Mouse (Mus musculus) limb, embryonic 12.5 days (tissue): Measurements from ENCODE around the gene Tamm41. TPM values are rescaled to one million over a fixed set of nuclear protein-coding genes. Genes with fewer than 3 reads are reported as not detected.

ENCODE experiments used
- ATAC-seq: fragments of 200-750 bp; cut with Nextera tagmentation; 2 replicates; pipeline ENCODE4 v1.8.0; 2017; ENCODE audit warnings: low read depth, moderate TSS enrichment; ENCODE audit not compliant: insufficient number of reproducible peaks, insufficient read depth, low FRiP score, low TSS enrichment
- H3K27ac ChIP-seq: fragments of 300-500 bp; sonication (generic); 2 replicates; pipeline ENCODE4 v1.5.1; 2016; ENCODE audit warnings: mild to moderate bottlenecking, moderate library complexity
- H3K27me3 ChIP-seq: fragments of 300-500 bp; sonication (generic); 2 replicates; pipeline ENCODE4 v1.6.1; 2016; ENCODE audit warnings: mild to moderate bottlenecking, moderate library complexity
- H3K36me3 ChIP-seq: fragments of 300-500 bp; sonication (generic); 2 replicates; pipeline ENCODE4 v1.6.1; 2016; ENCODE audit warnings: mild to moderate bottlenecking, moderate library complexity
- H3K4me1 ChIP-seq: fragments of 300-500 bp; sonication (generic); replicated peaks from 2 replicates; pipeline ENCODE4 v1.6.1; 2016
- H3K4me2 ChIP-seq: fragments of 300-500 bp; sonication (generic); 2 replicates; pipeline ENCODE4 v1.6.1; 2016; ENCODE audit warnings: mild to moderate bottlenecking, moderate library complexity
- H3K4me3 ChIP-seq: fragments of 300-500 bp; sonication (generic); replicated peaks from 2 replicates; pipeline ENCODE4 v1.5.1; 2016; ENCODE audit warnings: mild to moderate bottlenecking
- H3K9ac ChIP-seq: fragments of 300-500 bp; sonication (generic); replicated peaks from 2 replicates; pipeline ENCODE4 v1.6.1; 2016; ENCODE audit warnings: mild to moderate bottlenecking, moderate library complexity
- H3K9me3 ChIP-seq: fragments of 300-500 bp; sonication (generic); 2 replicates; pipeline ENCODE4 v1.6.1; 2016; ENCODE audit warnings: mild to moderate bottlenecking, moderate library complexity
- WGBS: fragments of 180-500 bp; shearing (Covaris S2); methylation state at CpG from one replicate; pipeline ENCODE4 v1.1.7; 2016; 5-methylcytosine and 5-hydroxymethylcytosine counted together
- polyA plus RNA-seq: library from polyadenylated mRNA; unstranded; fragments of >200 nt; fragmentation: Nextera tagmentation; extraction: Ambion mirVana; gene quantifications from 2 replicates; pipeline ENCODE4 v1.2.1, GENCODE M21; 2016

Gene Tamm41
- polyA plus RNA-seq, 1 experiment from 2014 or later = 83.3 TPM

DNA sequence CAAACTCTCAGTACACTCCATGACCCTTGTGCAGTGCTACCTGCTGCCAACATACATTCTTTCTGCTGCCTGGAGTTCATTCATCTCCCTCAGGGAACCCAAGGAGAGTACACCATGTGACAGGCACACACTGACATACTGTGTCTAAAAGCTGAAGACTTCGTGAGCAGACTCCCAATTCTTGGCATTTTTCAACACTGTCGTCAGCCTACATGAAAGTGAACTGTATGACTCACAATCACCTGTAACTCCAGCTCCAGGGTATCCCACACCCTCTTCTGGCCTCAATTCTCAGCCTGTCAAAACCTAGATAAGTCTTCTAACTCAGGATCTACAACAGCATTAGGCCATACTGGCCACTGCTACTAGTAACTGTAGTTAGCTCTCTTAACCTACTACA, 73.4 kb downstream of the Tamm41 start:
- ATAC-seq = no peak
- Histone ChIP-seq H3K27ac (peak overlapping the region; percentile 66), H3K36me3 (no peaks in the 10 kb centered on the region), H3K4me2 (no peak overlapping the region), H3K9ac (no peak overlapping the region), H3K4me3 (no peak overlapping the region), H3K9me3 (no peaks in the 10 kb centered on the region), H3K4me1 (peaks cover 52% of the 10 kb centered on the region), H3K27me3 (peaks cover 7% of the 10 kb centered on the region)
- 76% methylated on average over 2 of the region's 2 CpGs for WGBS

DNA sequence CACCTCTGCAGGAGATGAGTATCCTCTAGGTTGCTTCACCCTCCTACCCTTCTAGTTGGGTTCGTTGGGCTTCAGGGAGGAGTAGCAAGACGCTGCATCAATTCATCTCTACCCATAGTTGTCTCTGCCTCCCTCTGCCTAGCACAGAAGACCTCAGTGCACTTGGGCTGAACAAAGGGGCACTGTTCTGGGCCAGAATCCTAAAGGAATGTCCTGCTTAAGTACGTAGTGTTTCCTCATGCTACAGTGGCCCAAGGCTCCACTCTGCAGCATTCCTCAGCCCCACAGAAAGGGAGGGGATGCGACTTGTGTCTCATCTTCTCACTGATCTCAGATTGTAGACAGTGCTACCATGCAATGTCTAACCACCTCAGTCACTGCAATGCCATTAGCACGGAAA, 74.0 kb downstream of the Tamm41 start:
- H3K9me3 ChIP-seq = no peaks in the 10 kb centered on the region
- H3K4me2 ChIP-seq = no peak overlapping the region
- H3K4me3 ChIP-seq = no peak overlapping the region
- peaks cover 7% of the 10 kb centered on the region for H3K27me3 ChIP-seq
- 68% methylated on average over 5 of the region's 5 CpGs for WGBS
- peak overlapping the region; percentile 66 for H3K27ac ChIP-seq
- no peak for ATAC-seq
- H3K36me3 ChIP-seq = no peaks in the 10 kb centered on the region
- peaks cover 56% of the 10 kb centered on the region for H3K4me1 ChIP-seq
- H3K9ac ChIP-seq = no peak overlapping the region

DNA sequence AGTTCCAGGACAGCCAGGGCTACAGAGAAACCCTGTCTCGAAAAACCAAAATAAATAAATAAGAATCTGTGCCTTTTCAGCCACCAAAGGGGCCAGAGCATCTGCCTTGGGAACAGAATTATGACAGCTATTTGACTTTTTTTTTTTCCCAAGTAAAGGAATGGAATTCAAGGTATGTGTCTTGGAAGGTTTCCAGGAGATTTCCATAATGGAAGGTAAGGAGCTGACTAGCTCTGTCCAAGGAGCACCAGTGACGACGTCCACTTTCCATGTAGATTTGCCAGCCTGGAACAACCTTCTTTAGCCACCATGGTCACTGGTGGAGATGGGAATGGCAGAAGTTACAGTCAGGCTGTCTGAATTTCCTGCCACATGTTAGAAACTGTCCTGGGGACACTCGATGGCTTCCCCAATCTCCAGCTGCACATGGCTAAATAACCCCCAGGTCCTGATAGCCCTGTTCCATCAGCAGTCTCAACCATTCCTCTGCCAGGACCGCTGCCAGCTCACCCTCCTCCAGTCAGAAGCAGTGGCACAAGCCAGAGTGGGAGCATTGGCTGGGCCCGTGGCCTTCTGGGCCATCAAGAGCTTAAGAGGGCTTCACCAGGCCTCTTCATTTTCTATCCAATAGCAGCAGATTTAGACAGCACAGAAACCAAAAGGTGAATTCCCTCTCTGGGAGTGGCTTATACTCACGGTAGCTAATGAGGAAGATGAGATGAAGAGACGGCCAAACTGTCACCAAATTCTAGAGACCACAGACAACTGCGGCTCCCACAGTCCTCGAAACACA, 76.2 kb downstream of the Tamm41 start:
- H3K27me3 ChIP-seq = peaks cover 3% of the 10 kb centered on the region; the same call in 1 of the 2 replicates
- WGBS = 79% methylated on average over 10 of the region's 10 CpGs
- ATAC-seq = no peak
- no peak overlapping the region for H3K9ac ChIP-seq
- H3K36me3 ChIP-seq = no peaks in the 10 kb centered on the region
- H3K4me1 ChIP-seq = peaks cover 57% of the 10 kb centered on the region
- no peak overlapping the region for H3K27ac ChIP-seq
- H3K4me2 ChIP-seq = no peak overlapping the region
- no peak overlapping the region for H3K4me3 ChIP-seq
- H3K9me3 ChIP-seq = no peaks in the 10 kb centered on the region

- Histone ChIP-seq H3K27ac (peak overlapping the region; percentile 62), H3K4me2 (no peak overlapping the region), H3K4me3 (no peak overlapping the region), H3K27me3 (peaks cover 3% of the 10 kb centered on the region; the same call in 1 of the 2 replicates), H3K9me3 (no peaks in the 10 kb centered on the region), H3K9ac (no peak overlapping the region), H3K4me1 (peaks cover 47% of the 10 kb centered on the region), H3K36me3 (no peaks in the 10 kb centered on the region)
- ATAC-seq = no peak
- WGBS = 80% methylated on average over 6 of the region's 6 CpGs
Measured at GRCm38 (mm10) chr6:114959012-114959398, 78.7 kb downstream of the Tamm41 start.

DNA sequence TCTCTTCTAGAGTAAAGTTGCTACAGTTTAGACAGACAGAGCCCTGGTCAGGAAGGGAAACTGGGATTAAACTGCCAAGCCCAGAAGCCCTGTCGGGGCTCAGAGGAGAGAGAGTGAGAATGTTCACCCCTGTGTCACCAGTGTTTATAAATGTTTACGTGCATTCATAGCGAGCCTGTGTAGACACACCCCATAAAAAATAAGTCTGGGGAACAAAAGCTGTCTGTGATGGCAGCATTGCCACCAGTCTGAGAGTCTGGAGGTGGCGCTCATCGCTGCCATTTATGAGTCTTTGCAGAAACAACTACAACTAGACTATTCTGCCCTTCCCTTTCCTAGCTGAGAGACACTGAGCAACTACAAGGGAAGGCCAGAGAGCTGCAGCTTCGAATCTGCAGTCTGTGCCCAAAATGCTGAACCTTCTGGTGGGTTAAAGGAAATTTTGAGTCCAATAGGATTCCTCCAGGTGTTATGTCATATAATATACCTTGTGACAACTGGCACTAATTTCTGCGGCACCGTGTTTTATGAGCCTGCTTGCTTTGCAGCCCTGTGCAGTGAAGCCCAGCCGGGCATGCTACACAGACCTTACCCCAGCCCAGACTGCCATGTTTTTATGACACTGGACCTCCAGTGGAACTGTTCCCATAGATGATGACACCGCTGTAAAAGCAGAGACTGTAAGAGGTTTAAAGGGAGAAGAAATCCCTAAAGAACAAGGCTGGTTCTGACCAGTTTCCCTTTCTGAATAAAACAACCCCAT, 79.2 kb downstream of the Tamm41 start:
- Histone ChIP-seq H3K27me3 (peaks cover 3% of the 10 kb centered on the region; the same call in 1 of the 2 replicates), H3K27ac (peak overlapping the region; percentile 62), H3K4me1 (peaks cover 41% of the 10 kb centered on the region), H3K9ac (no peak overlapping the region), H3K4me3 (no peak overlapping the region), H3K4me2 (peak overlapping the region; percentile 23), H3K9me3 (no peaks in the 10 kb centered on the region), H3K36me3 (no peaks in the 10 kb centered on the region)
- peak; percentile 61 for ATAC-seq
- 33% methylated on average over 10 of the region's 10 CpGs for WGBS

- Histone ChIP-seq H3K4me2 (no peak overlapping the region), H3K9me3 (no peaks in the 10 kb centered on the region), H3K4me1 (peaks cover 36% of the 10 kb centered on the region), H3K27me3 (peaks cover 3% of the 10 kb centered on the region; the same call in 1 of the 2 replicates), H3K36me3 (no peaks in the 10 kb centered on the region), H3K27ac (peak overlapping the region; percentile 62), H3K9ac (no peak overlapping the region), H3K4me3 (no peak overlapping the region)
- no peak for ATAC-seq
- WGBS = 74% methylated on average over 12 of the region's 12 CpGs
Measured at GRCm38 (mm10) chr6:114957756-114958155, 79.9 kb downstream of the Tamm41 start.

DNA sequence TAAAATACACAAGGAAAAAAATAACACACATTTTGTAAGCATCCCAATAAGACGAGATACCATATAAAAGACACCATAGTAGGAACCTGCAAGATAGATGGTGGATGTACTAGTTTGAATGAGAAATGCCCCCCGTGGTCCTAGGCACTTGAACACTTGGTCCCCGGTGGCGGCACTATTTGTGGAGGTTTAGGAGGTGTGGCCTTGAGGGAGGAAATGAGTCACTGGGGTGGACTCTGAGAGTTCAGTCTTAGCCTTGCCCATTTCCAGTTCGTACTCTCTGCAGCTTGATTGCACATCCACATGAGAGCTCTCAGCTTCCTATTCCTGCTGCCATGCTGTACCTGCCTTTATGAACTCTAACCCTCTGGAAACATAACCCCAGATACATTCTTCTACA, 83.2 kb downstream of the Tamm41 start:
- Histone ChIP-seq H3K9ac (no peak overlapping the region), H3K4me2 (no peak overlapping the region), H3K9me3 (no peaks in the 10 kb centered on the region; the same call in 1 of the 2 replicates), H3K27me3 (peaks cover 2% of the 10 kb centered on the region; the same call in 1 of the 2 replicates), H3K36me3 (no peaks in the 10 kb centered on the region), H3K4me3 (no peak overlapping the region), H3K4me1 (peaks cover 24% of the 10 kb centered on the region), H3K27ac (no peak overlapping the region)
- WGBS = 86% methylated on average over 5 of the region's 5 CpGs
- no peak for ATAC-seq

Other genes with a start within 250 kb of the Tamm41 start
- gene Vgll4, start 67.9 kb downstream of the Tamm41 start, polyA plus RNA-seq = 146 and 156 TPM in 2 replicates
- gene Syn2, start 97.0 kb upstream of the Tamm41 start, polyA plus RNA-seq = 0.71 and 1.2 TPM in 2 replicates
- not detected in 2 replicates for gene Gm17482, start 189.5 kb upstream of the Tamm41 start, polyA plus RNA-seq
- gene Timp4, start 214.3 kb upstream of the Tamm41 start, polyA plus RNA-seq = 0.23 and 0.33 TPM in 2 replicates